Mouse (Mus musculus): Measurements from ENCODE around the gene Prmt3. TPM values are rescaled to one million over a fixed set of nuclear protein-coding genes. Genes with fewer than 3 reads are reported as not detected.

The Prmt3 gene
- total RNA-seq (2023) = 15.7 and 25.5 TPM in 2 replicates

GRCm38 (mm10) chr7:49778114-49778901 is at the start of gene Prmt3:
Gene Prmt3 (plus strand): TSS chr7:49778346.

DNA sequence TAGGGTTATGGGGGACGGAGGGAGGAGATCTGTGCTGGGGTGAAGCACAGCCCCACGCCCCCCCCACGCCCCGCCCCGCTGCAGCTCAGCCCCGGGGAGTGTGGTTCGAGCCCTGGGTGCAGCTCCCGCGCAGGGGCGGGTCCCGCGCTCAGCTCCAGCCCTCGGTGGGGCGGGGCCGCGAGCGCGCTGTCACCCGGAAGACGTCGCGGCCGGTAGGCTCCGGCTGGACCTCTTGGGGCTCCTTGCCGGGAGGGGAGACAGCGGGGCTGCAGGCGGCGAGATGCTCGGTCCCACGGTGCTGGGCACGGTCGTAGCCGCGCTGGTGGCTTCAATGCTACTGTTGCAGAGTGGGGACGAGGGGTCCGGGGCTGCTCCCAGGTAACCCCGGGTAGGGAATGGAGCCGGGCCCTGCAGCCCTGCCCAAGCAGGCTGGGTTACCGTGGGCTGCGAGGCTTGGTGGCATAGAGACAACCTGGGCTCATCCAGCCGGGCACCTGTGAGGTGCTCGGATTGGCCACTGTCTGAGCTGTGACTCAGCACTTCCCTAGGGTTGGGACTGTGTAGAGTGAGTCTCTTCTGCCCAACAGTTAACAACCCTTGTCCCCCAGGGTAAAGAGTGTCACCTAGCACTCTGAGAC is 19.1 kb upstream of the Prmt3 start, which contains the start of gene Htatip2:
Gene Htatip2, plus strand, starts transcription at position 182 of the 638 bp plus-strand sequence.

Other genes with a start within 250 kb of the Prmt3 start
- gene Dbx1, start 141.5 kb upstream of the Prmt3 start, total RNA-seq (2023) = not detected in 2 replicates
- gene Htatip2, start 19.2 kb upstream of the Prmt3 start, total RNA-seq (2023) = 23.9 and 27.4 TPM in 2 replicates
- gene Slc6a5, start 131.8 kb downstream of the Prmt3 start, total RNA-seq (2023) = not detected in 2 replicates
- not detected in 2 replicates for gene Nell1, start 196.5 kb downstream of the Prmt3 start, total RNA-seq (2023)

Data from neutrophil, adult 65 days (primary cell).